Mouse (Mus musculus) heart, postnatal 10 days (tissue): ENCODE data around the gene Zdhhc14. TPM values are rescaled to one million over a fixed set of nuclear protein-coding genes. Genes with fewer than 3 reads are reported as not detected.
"Not testable (repeated sequence)": the region's sequence is repeated elsewhere in the genome, so short reads cannot be mapped to it uniquely, and the experiment has no call there.

ENCODE experiments used
- DNase-seq, 2 experiments: peaks; one replicate each; pipeline ENCODE4 v3.0.0; 2021
- intact Hi-C: fragments of 180-260 bp; cut with DNase I; formaldehyde crosslinking; loops from one replicate; pipeline ENCODE4 v1.15.1; 2025
- total RNA-seq, 2 experiments: library from RNA; stranded (reverse); gene quantifications; 2 replicates each; pipeline ENCODE4 v1.2.3; 2021

Gene Zdhhc14
- total RNA-seq, 2 experiments from 2014 or later = 3.6 TPM

- no peak for DNase-seq
- intact Hi-C loops = no loop called here
These were observed 102.7 kb downstream of the Zdhhc14 start for GRCm38 (mm10) chr17:5595068-5595467.

- no peak for DNase-seq
- intact Hi-C loops = no loop called here
These were observed 104.1 kb downstream of the Zdhhc14 start for GRCm38 (mm10) chr17:5596490-5596889.

GRCm38 (mm10) chr17:5598999-5599398 is 106.6 kb downstream of the Zdhhc14 start:
- intact Hi-C loops = no loop called here
- no peak for DNase-seq

GRCm38 (mm10) chr17:5600505-5601027 is 108.2 kb downstream of the Zdhhc14 start:
- intact Hi-C loops = no loop called here
- DNase-seq = no peak

- intact Hi-C loops = no loop called here
- no peak for DNase-seq
These were observed 109.6 kb downstream of the Zdhhc14 start for GRCm38 (mm10) chr17:5601953-5602352.

GRCm38 (mm10) chr17:5606151-5606591 is 113.8 kb downstream of the Zdhhc14 start:
- no peak for DNase-seq
- intact Hi-C loops = loop anchor here (5.0 kb wide), 1 partner anchor 114 kb away; the partner anchor contains the start of gene Zdhhc14

GRCm38 (mm10) chr17:5607352-5607751 is 115.0 kb downstream of the Zdhhc14 start:
- intact Hi-C loops = loop anchor here (5.0 kb wide), 1 partner anchor 115 kb away; the partner anchor contains the start of gene Zdhhc14
- DNase-seq = no peak

- DNase-seq = no peak
- intact Hi-C loops = loop anchor here (5.0 kb wide), 1 partner anchor 118 kb away; the partner anchor contains the start of gene Zdhhc14
These were observed 117.7 kb downstream of the Zdhhc14 start for GRCm38 (mm10) chr17:5609875-5610552.

GRCm38 (mm10) chr17:5612236-5612635 is 119.9 kb downstream of the Zdhhc14 start:
- intact Hi-C loops = no loop called here
- no peak for DNase-seq

GRCm38 (mm10) chr17:5614771-5615318 is 122.5 kb downstream of the Zdhhc14 start:
- intact Hi-C loops = no loop called here
- DNase-seq = peak; percentile 70 to 71

- intact Hi-C loops = no loop called here
- DNase-seq = no peak
These were observed 129.6 kb downstream of the Zdhhc14 start for GRCm38 (mm10) chr17:5621626-5622591.

GRCm38 (mm10) chr17:5622764-5623163 is 130.4 kb downstream of the Zdhhc14 start:
- intact Hi-C loops = no loop called here
- DNase-seq = no peak

GRCm38 (mm10) chr17:5623181-5623580 is 130.8 kb downstream of the Zdhhc14 start:
- DNase-seq = peak; percentile 76 to 79
- intact Hi-C loops = no loop called here

GRCm38 (mm10) chr17:5624815-5625214 is 132.5 kb downstream of the Zdhhc14 start:
- intact Hi-C loops, DNase-seq: not testable (repeated sequence)

- intact Hi-C loops = no loop called here
These were observed 134.0 kb downstream of the Zdhhc14 start for GRCm38 (mm10) chr17:5626402-5626801.

GRCm38 (mm10) chr17:5627664-5628063 is 135.3 kb downstream of the Zdhhc14 start:
- intact Hi-C loops = no loop called here
- DNase-seq = no peak

More at GRCm38 (mm10) chr17:5626402-5626801, 134.0 kb downstream of the Zdhhc14 start:
- no peak for DNase-seq

GRCm38 (mm10) chr17:5629651-5630050 is 137.3 kb downstream of the Zdhhc14 start:
- intact Hi-C loops = no loop called here
- no peak for DNase-seq

- peak; percentile 18 to 19 for DNase-seq
- intact Hi-C loops = no loop called here
These were observed 142.9 kb downstream of the Zdhhc14 start for GRCm38 (mm10) chr17:5635254-5635653.

GRCm38 (mm10) chr17:5641436-5641835 is 149.1 kb downstream of the Zdhhc14 start:
- intact Hi-C loops = no loop called here
- DNase-seq = no peak

GRCm38 (mm10) chr17:5642918-5643721 is 150.8 kb downstream of the Zdhhc14 start:
- intact Hi-C loops = no loop called here
- peak in 1 of 2 experiments; percentile 5 for DNase-seq
